Mouse (Mus musculus) stomach, adult 2 months (tissue): ENCODE measurements around the gene Taar7e. TPM values are rescaled to one million over a fixed set of nuclear protein-coding genes. Genes with fewer than 3 reads are reported as not detected.

Source experiments
- polyA plus RNA-seq: library from polyadenylated mRNA; depleted of rRNA; stranded (reverse); fragments of >200 nt; gene quantifications from 2 replicates; pipeline ENCODE4 v1.2.3, GENCODE M21; 2012; rRNA removed

The Taar7e gene
- polyA plus RNA-seq: not detected in 2 replicates

GRCm38 (mm10) chr10:24037314-24037713, at the start of gene Taar7e:
TSS of gene Taar7e (plus strand) at chr10:24037614.

GRCm38 (mm10) chr10:23993381-23993780, 44.0 kb upstream of the Taar7e start, which contains the start of gene Taar7a:
TSS of gene Taar7a (minus strand) at chr10:23993481.

GRCm38 (mm10) chr10:23999639-24000038, 37.8 kb upstream of the Taar7e start, which contains the start of gene Taar7b:
TSS of gene Taar7b (plus strand) at chr10:23999939.

GRCm38 (mm10) chr10:24026922-24027321, 10.5 kb upstream of the Taar7e start, which contains the start of gene Taar7d:
TSS of gene Taar7d (plus strand) at chr10:24027222.

GRCm38 (mm10) chr10:24049210-24049609, 11.8 kb downstream of the Taar7e start, which contains the start of gene Taar7f:
TSS of gene Taar7f (plus strand) at chr10:24049510.

GRCm38 (mm10) chr10:24076200-24076599, 38.8 kb downstream of the Taar7e start, which contains the start of gene Taar8a:
TSS of gene Taar8a (plus strand) at chr10:24076500.

Other genes starting within 250 kb of the Taar7e start
- 4.8 and 7.0 TPM in 2 replicates for gene Slc18b1, start 240.6 kb upstream of the Taar7e start, polyA plus RNA-seq
- gene Vnn3, start 186.2 kb upstream of the Taar7e start, polyA plus RNA-seq: 0.03 TPM in 1 of 2 replicates, not detected in the other
- 0.37 and 0.80 TPM in 2 replicates for gene Vnn1, start 142.9 kb upstream of the Taar7e start, polyA plus RNA-seq
- 0.09 TPM in 1 of 2 replicates, not detected in the other for gene Taar1, start 117.3 kb upstream of the Taar7e start, polyA plus RNA-seq
- not detected in 2 replicates for gene Taar2, start 99.0 kb upstream of the Taar7e start, polyA plus RNA-seq
- not detected in 2 replicates for gene Taar3, start 88.1 kb upstream of the Taar7e start, polyA plus RNA-seq
- not detected in 2 replicates for gene Taar4, start 77.1 kb upstream of the Taar7e start, polyA plus RNA-seq
- not detected in 2 replicates for gene Taar5, start 66.9 kb upstream of the Taar7e start, polyA plus RNA-seq
- not detected in 2 replicates for gene Taar6, start 52.0 kb upstream of the Taar7e start, polyA plus RNA-seq
- not detected in 2 replicates for gene Taar7a, start 44.1 kb upstream of the Taar7e start, polyA plus RNA-seq
- not detected in 2 replicates for gene Taar7b, start 37.7 kb upstream of the Taar7e start, polyA plus RNA-seq
- not detected in 2 replicates for gene Taar7d, start 10.4 kb upstream of the Taar7e start, polyA plus RNA-seq
- not detected in 2 replicates for gene Taar7f, start 11.9 kb downstream of the Taar7e start, polyA plus RNA-seq
- gene Taar8a, start 38.9 kb downstream of the Taar7e start, polyA plus RNA-seq: not detected in 2 replicates
- gene Taar8b, start 54.7 kb downstream of the Taar7e start, polyA plus RNA-seq: not detected in 2 replicates
- gene Taar8c, start 64.3 kb downstream of the Taar7e start, polyA plus RNA-seq: not detected in 2 replicates
- not detected in 2 replicates for gene Taar9, start 71.9 kb downstream of the Taar7e start, polyA plus RNA-seq
- 21.5 and 26.1 TPM in 2 replicates for gene Stx7, start 111.7 kb downstream of the Taar7e start, polyA plus RNA-seq
- gene Moxd1, start 185.9 kb downstream of the Taar7e start, polyA plus RNA-seq: 3.1 and 3.2 TPM in 2 replicates